Mouse (Mus musculus): Measurements from ENCODE around the gene Tesc.
A peak's percentile ranks its signal among the peaks of the same experiment; 100 is the strongest.

Gene Tesc

GRCm38 (mm10) chr5:118015669-118016068 lies 11.9 kb upstream of the Tesc start:
- no peak for DNase-seq (ENCODE audit: low read depth)

GRCm38 (mm10) chr5:118017527-118017926 lies 10.0 kb upstream of the Tesc start:
- no peak for DNase-seq (ENCODE audit: low read depth)

GRCm38 (mm10) chr5:118019905-118020304 lies 7.6 kb upstream of the Tesc start:
- no peak for DNase-seq (ENCODE audit: low read depth)

GRCm38 (mm10) chr5:118023053-118023452 lies 4.5 kb upstream of the Tesc start:
- DNase-seq (ENCODE audit: low read depth) = no peak

- peak; percentile 50 for DNase-seq (ENCODE audit: low read depth)
Measured at GRCm38 (mm10) chr5:118025880-118026279, 1.7 kb upstream of the Tesc start.

GRCm38 (mm10) chr5:118026343-118026742 lies 1.2 kb upstream of the Tesc start:
- DNase-seq (ENCODE audit: low read depth) = no peak

- DNase-seq (ENCODE audit: low read depth) = peak; percentile 53
Measured at GRCm38 (mm10) chr5:118027101-118027697, 344 bp upstream of the Tesc start.

GRCm38 (mm10) chr5:118028191-118029034 lies 870 bp downstream of the Tesc start:
- peak; percentile 74 for DNase-seq (ENCODE audit: low read depth)

- DNase-seq (ENCODE audit: low read depth) = no peak
Measured at GRCm38 (mm10) chr5:118029035-118029408, 1.5 kb downstream of the Tesc start.

GRCm38 (mm10) chr5:118029420-118029819 lies 1.9 kb downstream of the Tesc start:
- DNase-seq (ENCODE audit: low read depth) = peak; percentile 92

- DNase-seq (ENCODE audit: low read depth) = no peak
Measured at GRCm38 (mm10) chr5:118030022-118030675, 2.6 kb downstream of the Tesc start.

GRCm38 (mm10) chr5:118031059-118031458 lies 3.5 kb downstream of the Tesc start:
- no peak for DNase-seq (ENCODE audit: low read depth)

GRCm38 (mm10) chr5:118031508-118031907 lies 4.0 kb downstream of the Tesc start:
- no peak for DNase-seq (ENCODE audit: low read depth)

GRCm38 (mm10) chr5:118033328-118033727 lies 5.8 kb downstream of the Tesc start:
- DNase-seq (ENCODE audit: low read depth) = no peak

- DNase-seq (ENCODE audit: low read depth) = no peak
Measured at GRCm38 (mm10) chr5:118033740-118034139, 6.2 kb downstream of the Tesc start.

- no peak for DNase-seq (ENCODE audit: low read depth)
Measured at GRCm38 (mm10) chr5:118034632-118035031, 7.1 kb downstream of the Tesc start.

GRCm38 (mm10) chr5:118035786-118036185 lies 8.2 kb downstream of the Tesc start:
- peak; percentile 75 for DNase-seq (ENCODE audit: low read depth)

GRCm38 (mm10) chr5:118036888-118037797 lies 9.6 kb downstream of the Tesc start:
- peak; percentile 82 for DNase-seq (ENCODE audit: low read depth)

- DNase-seq (ENCODE audit: low read depth) = peak; percentile 84
Measured at GRCm38 (mm10) chr5:118037798-118038484, 10.4 kb downstream of the Tesc start.

GRCm38 (mm10) chr5:118039241-118039668 lies 11.7 kb downstream of the Tesc start:
- DNase-seq (ENCODE audit: low read depth) = no peak

GRCm38 (mm10) chr5:118042599-118042998 lies 15.1 kb downstream of the Tesc start:
- DNase-seq (ENCODE audit: low read depth) = no peak
